Mouse (Mus musculus) C2C12 (cell line): ENCODE results near the gene Slc12a5. TPM values are rescaled to one million over a fixed set of nuclear protein-coding genes. Genes with fewer than 3 reads are reported as not detected.

Experiments
- H3K27me3 ChIP-seq: one replicate; pipeline ENCODE4 v1.6.1; 2011; ENCODE audit not compliant: control insufficient read depth, insufficient read depth, insufficient read length
- H3K36me3 ChIP-seq: one replicate; pipeline ENCODE4 v1.6.1; 2011; ENCODE audit not compliant: control insufficient read depth, insufficient read depth
- H3K4me3 ChIP-seq: one replicate; pipeline ENCODE4 v1.5.1; 2011; ENCODE audit warnings: mild to moderate bottlenecking, control low read depth; ENCODE audit not compliant: poor library complexity, insufficient read depth, severe bottlenecking
- H3K79me2 ChIP-seq: one replicate; pipeline ENCODE4 v1.6.1; 2011; ENCODE audit not compliant: control insufficient read depth, insufficient read depth
- H3K79me3 ChIP-seq: one replicate; pipeline ENCODE4 v1.6.1; 2011; ENCODE audit warnings: low read depth, control low read depth
- H3ac ChIP-seq: one replicate; pipeline ENCODE3; 2011; ENCODE audit warnings: low read depth; ENCODE audit not compliant: control insufficient read depth, insufficient read length
- CEBPB ChIP-seq: IDR thresholded peaks from one replicate; pipeline ENCODE4 v1.6.1; 2011; ENCODE audit warnings: low read depth, mild to moderate bottlenecking, control low read depth, moderate library complexity
- CTCF ChIP-seq: IDR thresholded peaks from one replicate; pipeline ENCODE4 v1.5.1; 2011; ENCODE audit not compliant: control insufficient read depth, insufficient read depth, insufficient read length
- FOSL1 ChIP-seq: IDR thresholded peaks from one replicate; pipeline ENCODE4 v1.8.0; 2011; ENCODE audit warnings: mild to moderate bottlenecking, low read length; ENCODE audit not compliant: poor library complexity, insufficient read depth, severe bottlenecking
- MAX ChIP-seq: IDR thresholded peaks from one replicate; pipeline ENCODE4 v1.6.1; 2011; ENCODE audit warnings: mild to moderate bottlenecking, control low read depth
- MYOD1 ChIP-seq: IDR thresholded peaks from one replicate; pipeline ENCODE4 v1.6.1; 2011; ENCODE audit warnings: low read depth; ENCODE audit not compliant: control insufficient read depth, insufficient read length
- MYOG ChIP-seq: IDR thresholded peaks from one replicate; pipeline ENCODE4 v1.6.1; 2011; ENCODE audit not compliant: control insufficient read depth, insufficient read length; ENCODE audit errors: extremely low read depth
- USF1 ChIP-seq: IDR thresholded peaks from one replicate; pipeline ENCODE4 v1.6.1; 2011; ENCODE audit warnings: low read depth, mild to moderate bottlenecking, control low read depth, moderate library complexity
- polyA plus RNA-seq: library from polyadenylated mRNA; unstranded; fragments of >200 nt; fragmentation: generic; extraction: Trizol; gene quantifications from one replicate; pipeline ENCODE4 v1.2.1, GENCODE M21; 2012; ENCODE audit warnings: missing spikeins

Gene Slc12a5
- polyA plus RNA-seq, 1 experiment, result 0.12 TPM

- Histone ChIP-seq H3ac (no peak overlapping the region), H3K36me3 (peaks cover 5% of the 10 kb centered on the region), H3K27me3 (no peaks in the 10 kb centered on the region), H3K79me2 (peaks cover 21% of the 10 kb centered on the region), H3K79me3 (no peaks in the 10 kb centered on the region), H3K4me3 (no peak overlapping the region)
- TF ChIP-seq FOSL1 (no peak), MYOG (no peak), CEBPB (no peak), CTCF (no peak), USF1 (no peak), MYOD1 (no peak), MAX (no peak)
Measured at GRCm38 (mm10) chr2:164916820-164917219, 43.8 kb upstream of the Slc12a5 start.

GRCm38 (mm10) chr2:164917371-164917770 lies 43.2 kb upstream of the Slc12a5 start:
- no peak overlapping the region for H3ac ChIP-seq
- H3K36me3 ChIP-seq, result peaks cover 5% of the 10 kb centered on the region
- no peaks in the 10 kb centered on the region for H3K79me3 ChIP-seq
- H3K27me3 ChIP-seq, result no peaks in the 10 kb centered on the region
- TF ChIP-seq MYOG (no peak), MAX (no peak), CTCF (no peak), CEBPB (no peak), MYOD1 (no peak), FOSL1 (no peak), USF1 (no peak)
- H3K79me2 ChIP-seq, result peaks cover 16% of the 10 kb centered on the region
- H3K4me3 ChIP-seq, result no peak overlapping the region

DNA sequence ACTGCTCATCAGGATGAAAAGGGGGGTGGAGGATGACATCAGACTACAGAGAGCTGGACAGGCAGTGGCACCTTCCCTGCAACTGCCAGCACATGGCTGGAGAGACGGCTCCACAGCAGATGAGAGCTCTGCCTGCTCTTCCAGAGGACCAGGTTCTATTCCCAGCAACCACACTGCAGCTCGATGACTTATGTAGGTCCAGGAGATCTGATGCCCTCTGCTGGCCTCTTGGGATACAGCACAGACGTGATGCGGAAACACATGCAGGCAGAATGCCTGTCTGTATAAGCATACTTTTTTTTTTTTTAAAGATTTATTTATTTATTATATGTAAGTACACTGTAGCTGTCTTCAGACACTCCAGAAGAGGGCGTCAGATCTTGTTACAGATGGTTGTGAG lies 42.3 kb upstream of the Slc12a5 start:
- no peak for TF ChIP-seq MAX
- TF ChIP-seq MYOD1, result no peak
- TF ChIP-seq MYOG, result no peak
- no peak for TF ChIP-seq CEBPB
- no peak for TF ChIP-seq FOSL1
- no peak for TF ChIP-seq USF1
- no peak for TF ChIP-seq CTCF
- H3K27me3 ChIP-seq, result no peaks in the 10 kb centered on the region
- no peaks in the 10 kb centered on the region for H3K79me3 ChIP-seq
- peaks cover 9% of the 10 kb centered on the region for H3K79me2 ChIP-seq
- no peak overlapping the region for H3ac ChIP-seq
- no peak overlapping the region for H3K4me3 ChIP-seq
- peaks cover 5% of the 10 kb centered on the region for H3K36me3 ChIP-seq

DNA sequence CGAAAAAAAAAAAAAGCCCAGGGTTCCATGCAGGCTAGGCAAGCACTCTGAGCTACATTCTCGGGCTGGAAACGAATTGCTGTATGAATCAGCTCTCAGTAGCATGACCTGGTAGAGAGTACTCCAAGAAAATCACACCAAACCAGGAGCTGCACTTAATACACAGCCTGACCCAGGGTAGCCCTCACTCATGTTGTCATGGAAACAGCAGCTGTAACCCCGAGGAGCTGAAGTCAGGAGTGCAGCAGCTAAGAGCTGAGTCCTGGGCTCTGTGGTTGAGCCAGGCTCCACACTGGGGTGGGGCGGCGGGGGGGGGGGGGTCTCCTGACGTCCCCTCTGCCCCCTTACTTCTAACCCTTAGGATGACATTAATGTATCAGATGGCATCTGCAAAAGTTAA lies 38.6 kb upstream of the Slc12a5 start:
- no peaks in the 10 kb centered on the region for H3K79me2 ChIP-seq
- H3K27me3 ChIP-seq, result no peaks in the 10 kb centered on the region
- no peak for TF ChIP-seq FOSL1
- no peak for TF ChIP-seq MYOG
- TF ChIP-seq USF1, result no peak
- no peak for TF ChIP-seq MAX
- no peak for TF ChIP-seq MYOD1
- no peak for TF ChIP-seq CEBPB
- TF ChIP-seq CTCF, result no peak
- H3ac ChIP-seq, result no peak overlapping the region
- H3K79me3 ChIP-seq, result no peaks in the 10 kb centered on the region
- no peak overlapping the region for H3K4me3 ChIP-seq
- peaks cover 5% of the 10 kb centered on the region for H3K36me3 ChIP-seq

- no peak for TF ChIP-seq CTCF
- TF ChIP-seq MYOD1, result no peak
- no peak for TF ChIP-seq CEBPB
- no peak for TF ChIP-seq MAX
- no peak for TF ChIP-seq MYOG
- no peak for TF ChIP-seq FOSL1
- TF ChIP-seq USF1, result no peak
- H3K36me3 ChIP-seq, result peaks cover 5% of the 10 kb centered on the region
- H3ac ChIP-seq, result no peak overlapping the region
- no peak overlapping the region for H3K4me3 ChIP-seq
- H3K27me3 ChIP-seq, result no peaks in the 10 kb centered on the region
- H3K79me2 ChIP-seq, result no peaks in the 10 kb centered on the region
- no peaks in the 10 kb centered on the region for H3K79me3 ChIP-seq
Measured at GRCm38 (mm10) chr2:164923291-164923690, 37.3 kb upstream of the Slc12a5 start.
